Mouse (Mus musculus) neural tube, embryonic 11.5 days (tissue): ENCODE data around the gene Snap25. TPM values are rescaled to one million over a fixed set of nuclear protein-coding genes. Genes with fewer than 3 reads are reported as not detected.

ENCODE experiments used
- ATAC-seq: fragments of 200-750 bp; cut with Nextera tagmentation; 2 replicates; pipeline ENCODE4 v1.8.0; 2017; ENCODE audit warnings: moderate number of reproducible peaks, mild to moderate bottlenecking, moderate TSS enrichment, moderate library complexity; ENCODE audit not compliant: insufficient read depth, low FRiP score, low TSS enrichment
- DNase-seq: peaks from one replicate; pipeline ENCODE4 v3.0.0-alpha.2; 2015; ENCODE audit warnings: low spot score
- H3K27ac ChIP-seq: fragments of 300-500 bp; sonication (generic); 2 replicates; pipeline ENCODE4 v1.5.1; 2014; ENCODE audit warnings: low read depth, mild to moderate bottlenecking, low read length
- H3K27me3 ChIP-seq: fragments of 300-500 bp; sonication (generic); 2 replicates; pipeline ENCODE4 v1.6.1; 2014; ENCODE audit warnings: mild to moderate bottlenecking, low read length, mixed read lengths; ENCODE audit not compliant: control insufficient read depth, insufficient read depth
- H3K36me3 ChIP-seq: fragments of 300-500 bp; sonication (generic); 2 replicates; pipeline ENCODE4 v1.6.1; 2014; ENCODE audit warnings: mild to moderate bottlenecking, low read length, moderate library complexity, mixed read lengths; ENCODE audit not compliant: control insufficient read depth, insufficient read depth
- H3K4me1 ChIP-seq: fragments of 300-500 bp; sonication (generic); 2 replicates; pipeline ENCODE4 v1.6.1; 2014; ENCODE audit warnings: low read length, mixed read lengths; ENCODE audit not compliant: control insufficient read depth, insufficient read depth
- H3K4me2 ChIP-seq: fragments of 300-500 bp; sonication (generic); 2 replicates; pipeline ENCODE4 v1.6.1; 2014; ENCODE audit warnings: low read depth, mild to moderate bottlenecking, moderate library complexity
- H3K4me3 ChIP-seq: fragments of 300-500 bp; sonication (generic); 2 replicates; pipeline ENCODE4 v1.5.1; 2014; ENCODE audit warnings: low read depth, low read length
- H3K9ac ChIP-seq: fragments of 300-500 bp; sonication (generic); 2 replicates; pipeline ENCODE4 v1.6.1; 2014; ENCODE audit warnings: mild to moderate bottlenecking, low read length
- H3K9me3 ChIP-seq: fragments of 300-500 bp; sonication (generic); 2 replicates; pipeline ENCODE4 v1.6.1; 2016; ENCODE audit warnings: low read length; ENCODE audit not compliant: control insufficient read depth
- WGBS: fragments of 180-500 bp; shearing (Covaris S2); extraction: QIAGEN DNeasy Blood & Tissue Kit; methylation state at CpG from one replicate; pipeline ENCODE4 v1.1.7; 2014; 5-methylcytosine and 5-hydroxymethylcytosine counted together
- polyA plus RNA-seq: library from polyadenylated mRNA; unstranded; fragments of >200 nt; fragmentation: Nextera tagmentation; extraction: Ambion mirVana; gene quantifications from 2 replicates; pipeline ENCODE4 v1.2.1, GENCODE M21; 2014

Snap25 gene
- polyA plus RNA-seq, 1 experiment from 2014 or later: 69.6 TPM

- no peaks in the 10 kb centered on the region for H3K4me1 ChIP-seq
- DNase-seq (no peak), ATAC-seq (no peak)
- H3K27ac ChIP-seq: no peak overlapping the region
- no peaks in the 10 kb centered on the region for H3K36me3 ChIP-seq
- 100% methylated on average over 1 of the region's 1 CpGs for WGBS
- no peaks in the 10 kb centered on the region for H3K27me3 ChIP-seq
- no peak overlapping the region for H3K9ac ChIP-seq
- no peak overlapping the region for H3K4me3 ChIP-seq
- no peaks in the 10 kb centered on the region for H3K9me3 ChIP-seq
- no peak overlapping the region for H3K4me2 ChIP-seq
Observed at GRCm38 (mm10) chr2:136811331-136811730, 98.1 kb downstream of the Snap25 start.

GRCm38 (mm10) chr2:136816717-136817400 is 103.6 kb downstream of the Snap25 start:
- no peak overlapping the region for H3K4me2 ChIP-seq
- no peaks in the 10 kb centered on the region for H3K4me1 ChIP-seq
- H3K4me3 ChIP-seq: no peak overlapping the region
- no peaks in the 10 kb centered on the region for H3K9me3 ChIP-seq
- no peaks in the 10 kb centered on the region for H3K27me3 ChIP-seq
- DNase-seq (no peak), ATAC-seq (no peak)
- H3K36me3 ChIP-seq: no peaks in the 10 kb centered on the region
- no peak overlapping the region for H3K9ac ChIP-seq
- WGBS: 81% methylated on average over 9 of the region's 9 CpGs
- no peak overlapping the region for H3K27ac ChIP-seq

- no peaks in the 10 kb centered on the region for H3K27me3 ChIP-seq
- DNase-seq: no peak
- H3K4me3 ChIP-seq: no peak overlapping the region
- H3K36me3 ChIP-seq: no peaks in the 10 kb centered on the region
- WGBS: 65% methylated on average over 5 of the region's 5 CpGs
- H3K9me3 ChIP-seq: no peaks in the 10 kb centered on the region
- ATAC-seq: no peak
- no peak overlapping the region for H3K4me2 ChIP-seq
- no peaks in the 10 kb centered on the region for H3K4me1 ChIP-seq
- no peak overlapping the region for H3K27ac ChIP-seq
- no peak overlapping the region for H3K9ac ChIP-seq
Observed at GRCm38 (mm10) chr2:136823751-136824716, 110.8 kb downstream of the Snap25 start.

GRCm38 (mm10) chr2:136827612-136828011 is 114.4 kb downstream of the Snap25 start:
- DNase-seq: no peak
- no peak overlapping the region for H3K4me3 ChIP-seq
- H3K27me3 ChIP-seq: no peaks in the 10 kb centered on the region
- H3K27ac ChIP-seq: no peak overlapping the region
- H3K9ac ChIP-seq: no peak overlapping the region
- no peak overlapping the region for H3K4me2 ChIP-seq
- no peaks in the 10 kb centered on the region for H3K4me1 ChIP-seq
- 92% methylated on average over 4 of the region's 4 CpGs for WGBS
- H3K36me3 ChIP-seq: no peaks in the 10 kb centered on the region
- ATAC-seq: no peak
- no peaks in the 10 kb centered on the region for H3K9me3 ChIP-seq

Other genes starting within 250 kb of the Snap25 start
- gene Ankef1, start 211.5 kb upstream of the Snap25 start, polyA plus RNA-seq: 0.32 and 0.40 TPM in 2 replicates
- gene AL731706.2, start 172.2 kb downstream of the Snap25 start, polyA plus RNA-seq: 30.4 and 31.2 TPM in 2 replicates
- 8.7 and 9.4 TPM in 2 replicates for gene Slx4ip, start 177.8 kb downstream of the Snap25 start, polyA plus RNA-seq
- 26.0 and 26.3 TPM in 2 replicates for gene AL731706.1, start 177.9 kb downstream of the Snap25 start, polyA plus RNA-seq
- gene Mkks, start 177.9 kb downstream of the Snap25 start, polyA plus RNA-seq: 15.8 and 16.5 TPM in 2 replicates